Mouse (Mus musculus): ENCODE measurements at regions not wholly inside any gene's neighbourhood (a gene's known extent, or its start where the extent isn't known, plus 50 kb on each side); places are given as distances from the start of the nearest gene placed in this dataset.

DNA sequence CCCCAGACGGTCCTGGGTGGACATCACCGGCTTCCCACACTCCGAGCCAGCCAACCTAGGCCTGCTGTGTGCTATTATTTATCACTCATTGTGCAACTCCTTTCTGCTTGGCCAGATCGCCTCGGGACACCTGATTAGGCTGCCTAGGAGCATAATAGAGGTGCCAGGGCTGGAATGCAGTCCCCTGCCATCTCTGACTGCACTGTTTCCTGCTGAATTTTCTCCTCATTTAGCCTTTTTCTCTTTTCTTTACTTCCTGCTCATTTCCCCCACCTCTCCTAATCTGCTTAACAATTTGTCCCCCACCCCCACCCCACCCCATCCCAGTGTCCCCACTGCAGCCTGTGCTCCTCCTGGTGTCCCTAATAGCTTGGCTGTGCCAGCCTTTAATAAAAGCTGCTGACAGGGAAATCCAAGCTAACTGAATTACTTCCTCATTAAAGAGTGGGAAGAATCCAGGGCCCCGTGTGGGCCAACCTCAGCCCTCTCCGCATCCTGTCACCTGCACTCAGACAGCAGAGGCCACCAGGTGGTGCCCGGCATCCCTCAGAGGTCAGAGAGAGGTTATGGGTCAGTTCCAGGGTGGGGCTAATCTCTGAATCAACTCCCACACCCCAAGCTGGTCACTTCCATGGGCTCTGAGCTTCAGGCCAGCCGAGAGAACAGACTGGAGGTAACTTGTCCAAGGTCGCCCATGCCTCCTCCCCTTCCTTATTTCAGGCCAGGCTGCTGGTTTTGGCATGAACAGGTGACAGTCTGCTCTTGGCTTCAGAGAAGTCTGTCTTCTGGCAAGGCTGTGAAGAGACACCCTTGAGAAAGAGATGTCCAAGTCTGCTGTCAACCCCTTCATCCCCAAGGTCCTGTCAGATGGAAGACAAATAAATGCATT, 269.3 kb upstream of the Sdk2 start:
- TF ChIP-seq CTCF (IDR thresholded peaks at IDR 0.05; ENCODE audit: insufficient read depth, low read depth, low read length) (no peak), POLR2A (IDR thresholded peaks at IDR 0.05; ENCODE audit: insufficient read depth, low read depth, low read length) (no peak)
